ENCODE assay signal across 18 mouse cellular contexts in the genomic region with DNA sequence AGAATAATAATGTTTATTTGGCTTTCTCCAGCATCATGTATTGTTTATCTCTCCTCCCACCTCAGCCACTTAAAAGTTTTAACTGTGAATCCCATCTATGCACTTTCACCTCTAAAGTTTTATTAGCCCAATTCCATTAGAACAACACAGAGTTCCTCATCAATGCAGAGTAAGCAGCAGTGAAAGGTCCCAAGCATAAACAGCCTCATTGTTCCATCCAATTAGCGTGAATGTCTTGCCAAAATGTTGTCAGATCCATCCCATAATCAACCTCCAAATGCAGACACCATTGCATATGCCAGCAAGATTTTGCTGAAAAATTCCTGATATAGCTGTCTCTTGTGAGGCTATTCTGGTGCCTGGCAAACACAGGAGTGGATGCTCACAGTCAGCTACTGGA.
"Had no signal": no experiment of that assay in that cellular context is flagged by ENCODE, and none has a peak within 500 bp of the region (broad histone marks: within the 10 kb centered on the region; RNA-seq: fewer than 3 reads in every experiment).

No protein-coding gene starts in this region.

- H3K9ac ChIP-seq: lung, embryonic 14.5 days; midbrain, embryonic 12.5 days; neural tube, embryonic 13.5 days; neural tube, embryonic 15.5 days had no signal

- H3K27ac ChIP-seq: midbrain, embryonic 10.5 days; midbrain, embryonic 12.5 days; neural tube, embryonic 13.5 days; neural tube, embryonic 15.5 days had no signal

- ATAC-seq: midbrain, embryonic 16.5 days had no signal

- H3K9me3 ChIP-seq: midbrain, embryonic 10.5 days; midbrain, embryonic 12.5 days; neural tube, embryonic 13.5 days; neural tube, embryonic 15.5 days had no signal

- H3K27me3 ChIP-seq: midbrain, embryonic 12.5 days; neural tube, embryonic 13.5 days; neural tube, embryonic 15.5 days had no signal

- H3K36me3 ChIP-seq: midbrain, embryonic 10.5 days; midbrain, embryonic 12.5 days; neural tube, embryonic 13.5 days; neural tube, embryonic 15.5 days had no signal

- H3K4me3 ChIP-seq: midbrain, embryonic 10.5 days; midbrain, embryonic 12.5 days; myocyte; neural tube, embryonic 13.5 days; neural tube, embryonic 15.5 days had no signal

- H3K4me1 ChIP-seq: midbrain, embryonic 12.5 days had no signal

- DNase-seq: lung, adult 18-20 months; lung, embryonic 14.5 days; lung, postnatal 10 days; lung, postnatal 4 days; midbrain, embryonic 14.5 days; right cerebral cortex, adult 18-20 months; right cerebral cortex, postnatal 25 days; right cerebral cortex, postnatal 4 days; spleen, adult 18-20 months; thymus, adult 18-20 months; thymus, postnatal 14 days; thymus, postnatal 36 days had no signal

- H3K4me2 ChIP-seq: lung, embryonic 14.5 days; midbrain, embryonic 12.5 days; neural tube, embryonic 13.5 days; neural tube, embryonic 15.5 days had no signal
